Mouse (Mus musculus) cerebellum, adult 2 months (tissue): ENCODE data around the gene Klhl36. TPM values are rescaled to one million over a fixed set of nuclear protein-coding genes. Genes with fewer than 3 reads are reported as not detected.

Source experiments
- DNase-seq, 2 experiments: peaks; one replicate each; pipeline ENCODE4 v3.0.0; 2021
- H3K27ac ChIP-seq: fragments of 200-500 bp; 2 replicates; pipeline ENCODE4 v1.5.1; 2012; ENCODE audit warnings: low read length, control low read depth, inconsistent platforms; ENCODE audit not compliant: insufficient read depth
- H3K27me3 ChIP-seq: fragments of 200-500 bp; 2 replicates; pipeline ENCODE4 v1.6.1; 2012; ENCODE audit warnings: inconsistent platforms, mild to moderate bottlenecking, low read length, moderate library complexity; ENCODE audit not compliant: control insufficient read depth, insufficient read depth
- H3K4me1 ChIP-seq: fragments of 200-500 bp; 2 replicates; pipeline ENCODE4 v1.6.1; 2011; ENCODE audit warnings: low read length; ENCODE audit not compliant: control insufficient read depth, insufficient read depth
- H3K4me3 ChIP-seq: fragments of 200-500 bp; replicated peaks from 2 replicates; pipeline ENCODE3; 2011; ENCODE audit warnings: mild to moderate bottlenecking, low read depth, low read length, control low read depth; ENCODE audit not compliant: insufficient read depth
- CTCF ChIP-seq: fragments of 200-500 bp; IDR thresholded peaks from 2 replicates; pipeline ENCODE4 v1.5.1; 2011; ENCODE audit warnings: low read depth, mild to moderate bottlenecking, control low read depth, low read length, moderate library complexity, borderline replicate concordance; ENCODE audit not compliant: insufficient read depth
- POLR2A ChIP-seq: fragments of 200-500 bp; IDR thresholded peaks from 2 replicates; pipeline ENCODE4 v1.6.1; 2011; ENCODE audit warnings: low read length, control low read depth, borderline replicate concordance; ENCODE audit not compliant: insufficient read depth
- WGBS: fragments of 180-500 bp; shearing (Covaris S2); methylation state at CpG from one replicate; pipeline ENCODE4 v1.1.7; 2018; 5-methylcytosine and 5-hydroxymethylcytosine counted together
- polyA plus RNA-seq: library from polyadenylated mRNA; depleted of rRNA; stranded (reverse); fragments of >200 nt; gene quantifications from 2 replicates; pipeline ENCODE4 v1.2.3, GENCODE M21; 2012; rRNA removed

The Klhl36 gene
- polyA plus RNA-seq: 12.7 and 15.3 TPM in 2 replicates

DNA sequence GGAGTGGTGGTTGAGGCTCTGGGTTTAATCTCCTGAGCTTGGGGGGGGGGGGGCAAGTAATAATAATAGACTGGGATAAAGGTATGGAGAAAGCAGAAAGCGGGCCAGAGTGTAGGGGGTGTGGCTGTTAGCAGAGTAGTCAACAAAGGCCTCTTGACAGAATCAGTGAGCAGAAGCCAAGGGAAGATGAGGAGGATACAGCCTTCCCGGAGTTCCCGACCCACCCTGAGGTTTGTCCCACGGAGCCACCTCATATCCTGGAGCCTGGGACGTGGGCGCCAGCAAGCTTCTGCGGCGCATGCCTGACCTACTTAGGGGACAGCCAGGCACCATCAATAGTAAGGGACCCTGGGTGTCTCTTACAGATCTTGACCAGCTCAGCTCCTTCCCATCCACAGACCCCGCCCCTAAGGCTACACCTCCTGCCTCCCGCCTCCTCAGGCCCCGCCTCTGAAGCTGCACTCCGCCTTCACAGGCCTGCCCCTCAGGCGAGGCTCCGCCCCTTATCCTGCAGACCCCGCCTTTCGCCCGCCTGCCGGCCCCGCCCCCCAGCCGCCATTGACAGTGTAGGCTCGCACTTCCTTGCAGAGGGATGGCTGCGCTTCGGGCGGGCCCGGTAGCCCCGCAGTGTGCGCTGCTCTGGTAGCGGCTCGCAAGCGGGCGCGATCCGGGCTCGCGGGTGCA, at the start of gene Klhl36:
Klhl36 (plus strand) TSS at position 561 of the 684 bp plus-strand sequence.
- H3K27me3 ChIP-seq: no peaks in the 10 kb centered on the region
- peak within 1 kb of the TSS; percentile 36 for H3K27ac ChIP-seq
- 2% methylated on average over 35 of the region's 35 CpGs for WGBS
- TF ChIP-seq POLR2A: peak; percentile 69
- TF ChIP-seq CTCF: no peak
- peak; percentile 96 to 97 for DNase-seq
- H3K4me3 ChIP-seq: peak within 1 kb of the TSS; percentile 81
- no peaks in the 10 kb centered on the region for H3K4me1 ChIP-seq

- Histone ChIP-seq H3K27ac (no peak overlapping the region), H3K4me3 (no peak overlapping the region), H3K4me1 (peaks cover 7% of the 10 kb centered on the region), H3K27me3 (no peaks in the 10 kb centered on the region)
- WGBS: 88% methylated on average over 12 of the region's 12 CpGs
- no peak for TF ChIP-seq CTCF
- no peak for DNase-seq
Measured at GRCm38 (mm10) chr8:119812650-119813431, 49.2 kb upstream of the Klhl36 start.

- DNase-seq: no peak
- H3K4me1 ChIP-seq: peaks cover 15% of the 10 kb centered on the region
- no peak overlapping the region for H3K27ac ChIP-seq
- H3K27me3 ChIP-seq: no peaks in the 10 kb centered on the region
- H3K4me3 ChIP-seq: no peak overlapping the region
- no peak for TF ChIP-seq POLR2A
- TF ChIP-seq CTCF: no peak
- WGBS: 72% methylated on average over 6 of the region's 6 CpGs
Measured at GRCm38 (mm10) chr8:119816219-119816618, 45.8 kb upstream of the Klhl36 start.

- Histone ChIP-seq H3K27me3 (no peaks in the 10 kb centered on the region), H3K27ac (no peak overlapping the region), H3K4me1 (peaks cover 15% of the 10 kb centered on the region), H3K4me3 (no peak overlapping the region)
- no peak for DNase-seq
- TF ChIP-seq CTCF: no peak
- no peak for TF ChIP-seq POLR2A
- 58% methylated on average over 12 of the region's 12 CpGs for WGBS
Measured at GRCm38 (mm10) chr8:119817446-119817845, 44.6 kb upstream of the Klhl36 start.

GRCm38 (mm10) chr8:119819316-119819715, 42.8 kb upstream of the Klhl36 start:
- peak overlapping the region; percentile 4 for H3K27ac ChIP-seq
- peaks cover 15% of the 10 kb centered on the region for H3K4me1 ChIP-seq
- no peaks in the 10 kb centered on the region for H3K27me3 ChIP-seq
- no peak for TF ChIP-seq POLR2A
- TF ChIP-seq CTCF: no peak
- DNase-seq: peak; percentile 55 to 68
- no peak overlapping the region for H3K4me3 ChIP-seq
- 12% methylated on average over 7 of the region's 7 CpGs for WGBS

DNA sequence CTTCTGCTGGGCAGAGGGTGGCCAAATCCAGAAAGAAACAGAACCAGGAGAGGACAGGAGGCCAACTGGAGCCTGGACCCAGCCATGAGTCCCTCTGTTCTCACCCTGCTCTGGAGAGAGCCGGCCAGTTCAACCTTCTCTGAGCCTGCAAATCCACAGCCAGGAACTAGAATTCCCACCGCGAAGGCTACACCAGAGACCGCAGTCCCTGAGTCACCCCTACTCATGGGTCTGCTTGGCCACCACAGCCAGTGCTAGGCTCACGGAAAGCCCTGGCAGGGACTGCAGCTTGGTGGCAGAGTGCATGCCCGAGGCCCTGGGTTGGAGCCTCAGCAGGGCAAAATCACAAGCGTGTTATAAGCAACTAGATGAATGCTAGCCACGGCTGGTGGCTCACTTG, 42.1 kb upstream of the Klhl36 start:
- H3K27me3 ChIP-seq: no peaks in the 10 kb centered on the region
- H3K4me1 ChIP-seq: peaks cover 15% of the 10 kb centered on the region
- no peak for DNase-seq
- WGBS: 84% methylated on average over 8 of the region's 8 CpGs
- H3K27ac ChIP-seq: no peak overlapping the region
- no peak overlapping the region for H3K4me3 ChIP-seq
- TF ChIP-seq CTCF: no peak
- no peak for TF ChIP-seq POLR2A

DNA sequence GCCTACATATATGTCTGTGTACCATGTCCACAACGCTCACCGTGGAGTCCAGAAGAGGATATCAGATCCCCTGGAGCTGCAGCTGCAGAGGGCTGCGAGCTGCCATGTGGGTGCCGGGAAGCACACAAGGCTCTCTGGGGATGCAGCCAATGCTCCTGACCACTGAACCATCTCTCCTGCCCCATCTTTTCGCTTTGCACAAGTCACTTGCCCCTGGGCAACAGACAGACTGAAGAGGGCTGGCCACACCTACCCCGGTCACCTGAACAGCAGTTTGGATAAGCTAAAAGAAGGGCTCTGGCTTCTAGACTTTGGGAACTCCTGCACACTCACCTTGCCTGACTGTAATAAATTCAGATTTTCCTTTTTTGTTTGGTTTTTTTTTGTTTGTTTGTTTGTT, 40.4 kb upstream of the Klhl36 start:
- Histone ChIP-seq H3K4me1 (peaks cover 15% of the 10 kb centered on the region), H3K27me3 (no peaks in the 10 kb centered on the region), H3K4me3 (no peak overlapping the region), H3K27ac (no peak overlapping the region)
- TF ChIP-seq CTCF: no peak
- no peak for TF ChIP-seq POLR2A
- DNase-seq: no peak
- WGBS: 93% methylated on average over 6 of the region's 6 CpGs

DNA sequence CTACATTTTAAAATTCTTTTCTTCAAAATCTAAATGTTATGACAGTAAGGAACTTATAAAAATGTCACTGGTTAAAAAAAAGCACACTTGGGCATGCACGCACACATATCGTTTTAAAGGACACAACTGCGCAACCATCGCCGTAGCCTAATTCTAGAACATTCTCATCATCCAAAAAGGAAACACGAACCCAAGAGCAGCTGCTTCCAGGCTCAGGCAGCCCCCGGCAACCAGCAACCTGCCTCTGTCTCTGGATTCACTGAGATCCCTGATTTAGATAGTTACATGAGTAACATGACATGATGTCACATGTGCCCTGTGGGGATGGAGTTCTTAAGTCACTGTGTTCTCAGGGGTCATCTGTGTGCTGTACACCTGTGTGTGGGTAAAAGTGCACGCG, 38.8 kb upstream of the Klhl36 start:
- no peak overlapping the region for H3K27ac ChIP-seq
- 92% methylated on average over 9 of the region's 9 CpGs for WGBS

More for the DNA sequence above, 38.8 kb upstream of the Klhl36 start:
- Histone ChIP-seq H3K4me3 (no peak overlapping the region), H3K27me3 (no peaks in the 10 kb centered on the region), H3K4me1 (peaks cover 11% of the 10 kb centered on the region)
- no peak for DNase-seq
- TF ChIP-seq POLR2A (no peak), CTCF (no peak)
